Mouse (Mus musculus): ENCODE measurements around the gene Erich3. TPM values are rescaled to one million over a fixed set of nuclear protein-coding genes. Genes with fewer than 3 reads are reported as not detected.

The Erich3 gene
- total and polyA plus RNA-seq, 3 experiments = 0.11 TPM; not detected in 2

- Histone ChIP-seq H3K27me3 (ENCODE audit: insufficient read depth, low read length) (no peaks in the 10 kb centered on the region), H3K4me3 (ENCODE audit: low read depth, low read length) (no peak overlapping the region), H3K9me3 (replicated peaks) (peaks cover 41% of the 10 kb centered on the region), H3K4me1 (ENCODE audit: insufficient read depth, low read depth, low read length) (no peaks in the 10 kb centered on the region), H3K36me3 (replicated peaks) (no peaks in the 10 kb centered on the region)
- ATAC-seq (ENCODE audit: extremely low read depth, insufficient number of reproducible peaks, low FRiP score, poor library complexity, severe bottlenecking) = no peak
- no peak for TF ChIP-seq GATA2 (IDR thresholded peaks at IDR 0.05; ENCODE audit: borderline replicate concordance, low read depth, low read length)
- TF ChIP-seq GATA1 (IDR thresholded peaks at IDR 0.05; ENCODE audit: borderline replicate concordance, low read length) = no peak
- DNase-seq (ENCODE audit: low spot score) = no peak
These were observed 10.2 kb upstream of the Erich3 start for GRCm38 (mm10) chr3:154653454-154653853.

DNA sequence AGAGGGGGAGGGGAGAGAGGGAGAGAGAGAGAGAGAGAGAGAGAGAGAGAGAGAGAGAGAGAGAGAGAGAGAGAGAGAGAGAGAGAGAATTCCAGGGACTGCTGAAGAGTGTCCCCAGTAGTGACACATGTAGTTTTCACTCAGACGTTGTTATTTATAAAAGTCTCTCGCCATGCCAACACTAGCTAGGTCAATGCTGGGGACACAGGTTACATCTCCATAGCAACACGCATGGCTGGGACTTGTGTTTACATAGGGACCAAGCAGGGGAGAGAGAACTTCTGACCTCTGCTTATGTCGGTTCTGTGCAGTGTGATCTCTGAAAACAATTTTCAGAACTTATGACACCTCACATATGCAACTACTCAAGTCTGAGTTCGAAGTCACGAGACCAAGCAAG is 9.4 kb upstream of the Erich3 start:
- H3K4me1 ChIP-seq (ENCODE audit: insufficient read depth, low read depth, low read length) = no peaks in the 10 kb centered on the region
- H3K4me3 ChIP-seq (ENCODE audit: low read depth, low read length) = no peak overlapping the region
- H3K36me3 ChIP-seq (replicated peaks) = no peaks in the 10 kb centered on the region
- no peak for DNase-seq (ENCODE audit: low spot score)
- ATAC-seq (ENCODE audit: extremely low read depth, insufficient number of reproducible peaks, low FRiP score, poor library complexity, severe bottlenecking) = no peak
- no peak for TF ChIP-seq TAL1 (conservative IDR thresholded peaks at IDR 0.05; ENCODE audit: low read depth, low read length)
- TF ChIP-seq POLR2AphosphoS5 (IDR thresholded peaks at IDR 0.05; ENCODE audit: insufficient replicate concordance, low read depth, low read length) = no peak
- TF ChIP-seq GATA1 (IDR thresholded peaks at IDR 0.05; ENCODE audit: borderline replicate concordance, low read length) = no peak
- TF ChIP-seq CTCF (IDR thresholded peaks at IDR 0.05; ENCODE audit: low read depth, low read length) = no peak
- no peak for TF ChIP-seq GATA2 (IDR thresholded peaks at IDR 0.05; ENCODE audit: borderline replicate concordance, low read depth, low read length)
- H3K9me3 ChIP-seq (replicated peaks) = peaks cover 45% of the 10 kb centered on the region
- H3K27me3 ChIP-seq (ENCODE audit: insufficient read depth, low read length) = no peaks in the 10 kb centered on the region

GRCm38 (mm10) chr3:154654901-154655300 is 8.8 kb upstream of the Erich3 start:
- DNase-seq (ENCODE audit: low spot score) = no peak
- Histone ChIP-seq H3K27me3 (ENCODE audit: insufficient read depth, low read length) (no peaks in the 10 kb centered on the region), H3K4me3 (ENCODE audit: low read depth, low read length) (no peak overlapping the region), H3K36me3 (replicated peaks) (no peaks in the 10 kb centered on the region), H3K4me1 (ENCODE audit: insufficient read depth, low read depth, low read length) (no peaks in the 10 kb centered on the region), H3K9me3 (replicated peaks) (peaks cover 49% of the 10 kb centered on the region)
- TF ChIP-seq TAL1 (conservative IDR thresholded peaks at IDR 0.05; ENCODE audit: low read depth, low read length) (no peak), GATA2 (IDR thresholded peaks at IDR 0.05; ENCODE audit: borderline replicate concordance, low read depth, low read length) (no peak), GATA1 (IDR thresholded peaks at IDR 0.05; ENCODE audit: borderline replicate concordance, low read length) (no peak), CTCF (IDR thresholded peaks at IDR 0.05; ENCODE audit: low read depth, low read length) (no peak), POLR2AphosphoS5 (IDR thresholded peaks at IDR 0.05; ENCODE audit: insufficient replicate concordance, low read depth, low read length) (no peak)
- ATAC-seq (ENCODE audit: extremely low read depth, insufficient number of reproducible peaks, low FRiP score, poor library complexity, severe bottlenecking) = no peak

GRCm38 (mm10) chr3:154655711-154656110 is 7.9 kb upstream of the Erich3 start:
- no peaks in the 10 kb centered on the region for H3K4me1 ChIP-seq (ENCODE audit: insufficient read depth, low read depth, low read length)
- H3K4me3 ChIP-seq (ENCODE audit: low read depth, low read length) = no peak overlapping the region
- ATAC-seq (ENCODE audit: extremely low read depth, insufficient number of reproducible peaks, low FRiP score, poor library complexity, severe bottlenecking) = no peak
- H3K9me3 ChIP-seq (replicated peaks) = peaks cover 54% of the 10 kb centered on the region
- no peaks in the 10 kb centered on the region for H3K36me3 ChIP-seq (replicated peaks)
- no peak for DNase-seq (ENCODE audit: low spot score)
- no peaks in the 10 kb centered on the region for H3K27me3 ChIP-seq (ENCODE audit: insufficient read depth, low read length)
- no peak for TF ChIP-seq TAL1 (conservative IDR thresholded peaks at IDR 0.05; ENCODE audit: low read depth, low read length)
- no peak for TF ChIP-seq GATA2 (IDR thresholded peaks at IDR 0.05; ENCODE audit: borderline replicate concordance, low read depth, low read length)
- no peak for TF ChIP-seq GATA1 (IDR thresholded peaks at IDR 0.05; ENCODE audit: borderline replicate concordance, low read length)
- TF ChIP-seq CTCF (IDR thresholded peaks at IDR 0.05; ENCODE audit: low read depth, low read length) = no peak
- TF ChIP-seq POLR2AphosphoS5 (IDR thresholded peaks at IDR 0.05; ENCODE audit: insufficient replicate concordance, low read depth, low read length) = no peak

DNA sequence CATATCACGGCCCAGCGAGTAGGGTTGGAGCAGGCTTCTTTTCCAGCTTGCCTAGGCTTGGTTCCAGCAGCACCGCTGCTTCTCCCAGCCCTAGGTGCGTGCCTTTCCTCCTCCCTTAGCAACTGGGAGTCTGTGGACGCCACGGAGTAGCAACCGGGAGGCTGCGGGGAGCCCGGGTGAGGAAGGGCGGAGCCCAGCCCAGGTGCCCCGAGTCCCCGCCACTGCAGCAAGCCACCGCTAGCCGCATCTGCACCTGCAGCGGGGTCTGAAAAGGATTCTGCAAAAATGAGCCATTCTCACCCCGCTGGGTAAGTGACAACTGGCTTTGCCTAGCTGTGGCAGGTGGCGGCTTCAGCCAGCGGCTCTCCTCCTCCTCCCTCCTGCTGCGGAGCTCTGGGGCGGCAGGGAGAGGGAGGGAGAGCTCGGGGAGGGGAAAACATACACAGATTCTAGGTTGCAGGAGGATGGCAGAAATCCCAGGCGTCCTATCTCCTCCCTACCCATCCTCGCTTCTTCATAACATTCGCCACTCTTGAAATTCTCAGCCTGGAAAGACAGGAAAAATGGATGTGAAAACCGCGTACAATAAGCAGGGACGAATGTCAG is 420 bp downstream of the Erich3 start:
- DNase-seq (ENCODE audit: low spot score) (no peak), ATAC-seq (ENCODE audit: extremely low read depth, insufficient number of reproducible peaks, low FRiP score, poor library complexity, severe bottlenecking) (no peak)
- TF ChIP-seq TAL1 (conservative IDR thresholded peaks at IDR 0.05; ENCODE audit: low read depth, low read length) = no peak
- TF ChIP-seq GATA1 (IDR thresholded peaks at IDR 0.05; ENCODE audit: borderline replicate concordance, low read length) = no peak
- no peak for TF ChIP-seq CTCF (IDR thresholded peaks at IDR 0.05; ENCODE audit: low read depth, low read length)
- TF ChIP-seq POLR2AphosphoS5 (IDR thresholded peaks at IDR 0.05; ENCODE audit: insufficient replicate concordance, low read depth, low read length) = no peak
- no peak for TF ChIP-seq GATA2 (IDR thresholded peaks at IDR 0.05; ENCODE audit: borderline replicate concordance, low read depth, low read length)
- H3K4me3 ChIP-seq (ENCODE audit: low read depth, low read length) = no peak overlapping the region
- H3K36me3 ChIP-seq (replicated peaks) = no peaks in the 10 kb centered on the region
- peaks cover 44% of the 10 kb centered on the region for H3K9me3 ChIP-seq (replicated peaks)
- no peaks in the 10 kb centered on the region for H3K27me3 ChIP-seq (ENCODE audit: insufficient read depth, low read length)
- H3K4me1 ChIP-seq (ENCODE audit: insufficient read depth, low read depth, low read length) = no peaks in the 10 kb centered on the region

- TF ChIP-seq TAL1 (conservative IDR thresholded peaks at IDR 0.05; ENCODE audit: low read depth, low read length) = no peak
- no peak for TF ChIP-seq CTCF (IDR thresholded peaks at IDR 0.05; ENCODE audit: low read depth, low read length)
- TF ChIP-seq GATA1 (IDR thresholded peaks at IDR 0.05; ENCODE audit: borderline replicate concordance, low read length) = no peak
- no peak for TF ChIP-seq GATA2 (IDR thresholded peaks at IDR 0.05; ENCODE audit: borderline replicate concordance, low read depth, low read length)
- TF ChIP-seq POLR2AphosphoS5 (IDR thresholded peaks at IDR 0.05; ENCODE audit: insufficient replicate concordance, low read depth, low read length) = no peak
These were observed 977 bp downstream of the Erich3 start for GRCm38 (mm10) chr3:154664636-154665035.

More at GRCm38 (mm10) chr3:154664636-154665035, 977 bp downstream of the Erich3 start:
- ATAC-seq (ENCODE audit: extremely low read depth, insufficient number of reproducible peaks, low FRiP score, poor library complexity, severe bottlenecking) (no peak), DNase-seq (ENCODE audit: low spot score) (no peak)
- H3K9me3 ChIP-seq (replicated peaks) = peaks cover 40% of the 10 kb centered on the region
- no peak overlapping the region for H3K4me3 ChIP-seq (ENCODE audit: low read depth, low read length)
- H3K4me1 ChIP-seq (ENCODE audit: insufficient read depth, low read depth, low read length) = no peaks in the 10 kb centered on the region
- H3K36me3 ChIP-seq (replicated peaks) = no peaks in the 10 kb centered on the region
- H3K27me3 ChIP-seq (ENCODE audit: insufficient read depth, low read length) = no peaks in the 10 kb centered on the region
